In the genomic region with DNA sequence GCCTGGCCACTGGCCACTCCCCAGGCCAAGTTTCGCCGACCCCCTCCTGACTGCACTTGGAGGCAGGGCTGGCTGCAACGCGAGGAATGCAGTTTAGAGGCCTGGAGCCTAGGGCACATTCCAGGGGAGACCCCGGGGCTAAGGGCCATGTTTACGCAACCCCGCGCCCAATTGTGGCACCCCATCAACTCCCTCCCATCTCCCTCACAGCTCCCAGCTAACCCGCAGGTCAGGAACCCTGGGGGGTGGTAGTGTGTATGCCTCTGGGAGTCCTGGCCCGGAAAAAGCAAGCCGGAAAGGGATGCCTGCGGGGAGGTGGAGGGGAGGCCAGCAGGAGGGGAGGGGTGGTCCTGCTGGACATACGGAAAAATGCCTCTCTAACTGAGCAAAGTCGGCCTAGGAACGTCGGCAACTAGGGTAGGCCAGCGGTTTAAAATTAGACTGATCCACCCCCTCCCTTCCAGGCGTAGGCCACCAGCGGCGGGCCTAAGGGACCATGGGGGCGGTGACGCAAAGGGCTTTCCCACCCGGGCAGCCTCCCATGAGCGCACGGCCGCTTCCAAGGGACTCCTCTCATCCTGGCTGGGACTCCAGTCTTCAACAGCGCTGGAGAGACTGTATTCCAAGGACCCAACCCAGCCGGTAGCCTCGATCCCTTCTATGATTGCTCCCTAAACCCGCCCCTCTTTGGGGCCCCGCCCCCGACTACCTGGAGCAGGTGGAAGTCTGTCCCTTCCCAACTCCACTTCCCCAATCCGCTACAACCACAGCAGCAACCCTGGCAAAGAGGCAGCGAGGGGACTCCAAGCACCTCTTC, we compare ENCODE assay signal across 8 mouse cellular contexts. TPM values are rescaled to one million over a fixed set of nuclear protein-coding genes. Genes with fewer than 3 reads are reported as not detected.
DNase-seq lines count a peak whose midpoint lies in the region; ATAC-seq and TF ChIP-seq lines count a peak whose summit lies in the region.

No protein-coding gene starts in this region.

- intact Hi-C loops in gastrocnemius, postnatal 36 days (cut with DNase I), result no loop called here

- WGBS in intestine, embryonic 16.5 days, result 1% methylated on average over 34 of the region's 34 CpGs
- 9% methylated on average over 34 of the region's 34 CpGs for WGBS in liver, embryonic 14.5 days (ENCODE audit: insufficient replicate concordance)
- WGBS in neural tube, embryonic 11.5 days, result under 1% methylated on average over 34 of the region's 34 CpGs

- no peaks in the 10 kb centered on the region for H3K36me3 ChIP-seq in intestine, embryonic 16.5 days (ENCODE audit: control insufficient read depth, insufficient read depth, low read length)
- H3K36me3 ChIP-seq in liver, embryonic 14.5 days (replicated peaks; ENCODE audit: control insufficient read depth, insufficient read depth, low read depth), result no peaks in the 10 kb centered on the region
- H3K36me3 ChIP-seq in neural tube, embryonic 11.5 days (ENCODE audit: control insufficient read depth, insufficient read depth, low read length), result no peaks in the 10 kb centered on the region

- TF ChIP-seq POLR2A in cortical plate, adult 2 months (IDR thresholded peaks at IDR 0.05; ENCODE audit: extremely low read depth, insufficient read depth, low read length), result no peak

- TF ChIP-seq CTCF in cortical plate, adult 2 months (IDR thresholded peaks at IDR 0.05; ENCODE audit: extremely low read depth, insufficient read depth, low read length), result no peak
- no peak for TF ChIP-seq CTCF in liver, embryonic 14.5 days (IDR thresholded peaks at IDR 0.05; ENCODE audit: low read depth)

- H3K27ac ChIP-seq in cortical plate, adult 2 months (ENCODE audit: insufficient read depth, low read length), result no peak overlapping the region
- H3K27ac ChIP-seq in intestine, embryonic 16.5 days (ENCODE audit: low read length), result peak overlapping the region; percentile 84
- H3K27ac ChIP-seq in liver, embryonic 14.5 days, result no peak overlapping the region
- H3K27ac ChIP-seq in neural tube, embryonic 11.5 days (ENCODE audit: low read depth, low read length), result 0 out of 2 replicates have a peak overlapping the region, but pooled peaks have one; percentile 46

- peak; percentile 58 for ATAC-seq in intestine, embryonic 16.5 days
- ATAC-seq in liver, embryonic 14.5 days (ENCODE audit: insufficient read depth), result 0 out of 2 replicates have a peak, but pooled peaks have one; percentile 4
- peak; percentile 14 for ATAC-seq in neural tube, embryonic 11.5 days (ENCODE audit: insufficient read depth, low FRiP score, low TSS enrichment)

- H3K4me3 ChIP-seq in cortical plate, adult 2 months (ENCODE audit: insufficient read depth, low read length), result peak overlapping the region; percentile 61
- peak overlapping the region; percentile 72 for H3K4me3 ChIP-seq in intestine, embryonic 16.5 days (ENCODE audit: low read length)
- peak overlapping the region; percentile 57 to 61 for H3K4me3 ChIP-seq in liver, embryonic 14.5 days (ENCODE audit: insufficient read depth in 1 of 2, low read depth in 2 of 2, low read length in 2 of 2)
- H3K4me3 ChIP-seq in neural tube, embryonic 11.5 days (ENCODE audit: low read depth, low read length), result peak overlapping the region; percentile 60

- H3K9me3 ChIP-seq in intestine, embryonic 16.5 days (ENCODE audit: control insufficient read depth, low read length), result no peaks in the 10 kb centered on the region
- no peaks in the 10 kb centered on the region for H3K9me3 ChIP-seq in liver, embryonic 14.5 days (ENCODE audit: control insufficient read depth, low read length)
- H3K9me3 ChIP-seq in neural tube, embryonic 11.5 days (ENCODE audit: control insufficient read depth, low read length), result no peaks in the 10 kb centered on the region

- H3K4me2 ChIP-seq in intestine, embryonic 16.5 days (ENCODE audit: low read depth, low read length), result peak overlapping the region; percentile 97
- peak overlapping the region; percentile 88 for H3K4me2 ChIP-seq in liver, embryonic 14.5 days (ENCODE audit: low read depth)
- peak overlapping the region; percentile 97 for H3K4me2 ChIP-seq in neural tube, embryonic 11.5 days (ENCODE audit: low read depth)

- peaks cover 12% of the 10 kb centered on the region; the same call in 1 of the 2 replicates for H3K27me3 ChIP-seq in intestine, embryonic 16.5 days (replicated peaks; ENCODE audit: control insufficient read depth, insufficient read depth, low read length)
- H3K27me3 ChIP-seq in liver, embryonic 14.5 days (ENCODE audit: control insufficient read depth, insufficient read depth, low read length), result peaks cover 51% of the 10 kb centered on the region
- H3K27me3 ChIP-seq in neural tube, embryonic 11.5 days (ENCODE audit: control insufficient read depth, insufficient read depth, low read length), result 0 out of 2 replicates have a peak, but pooled peaks cover 2% of the 10 kb centered on the region

- H3K9ac ChIP-seq in intestine, embryonic 16.5 days (ENCODE audit: low read depth, low read length), result peak overlapping the region; percentile 80
- H3K9ac ChIP-seq in liver, embryonic 14.5 days (replicated peaks), result peak overlapping the region; percentile 61
- peak overlapping the region; percentile 55 for H3K9ac ChIP-seq in neural tube, embryonic 11.5 days (ENCODE audit: low read length)

- DNase-seq in right cerebral cortex, adult 2 months (ENCODE audit: low spot score in 2 of 2), result peak; percentile 38 to 56
- no peak for DNase-seq in right cerebral cortex, postnatal 14 days
- DNase-seq in gastrocnemius, postnatal 36 days, result peak; percentile 75 to 76
- DNase-seq in liver, embryonic 14.5 days (ENCODE audit: low read depth in 3 of 3, low spot score in 3 of 3), result no peak
- peak; percentile 41 for DNase-seq in neural tube, embryonic 11.5 days (ENCODE audit: low spot score)
- no peak for DNase-seq in layer of hippocampus, adult 8-10 months (ENCODE audit: low spot score in 2 of 2)

- H3K4me1 ChIP-seq in cortical plate, adult 2 months (ENCODE audit: control insufficient read depth, insufficient read depth, low read length), result no peaks in the 10 kb centered on the region
- H3K4me1 ChIP-seq in intestine, embryonic 16.5 days (ENCODE audit: control insufficient read depth, insufficient read depth, low read length), result peaks cover 44% of the 10 kb centered on the region
- peaks cover 9 to 10% of the 10 kb centered on the region in 2 experiments for H3K4me1 ChIP-seq in liver, embryonic 14.5 days (replicated peaks; ENCODE audit: control insufficient read depth in 2 of 2, insufficient read depth in 2 of 2, low read length in 1 of 2)
- H3K4me1 ChIP-seq in neural tube, embryonic 11.5 days (ENCODE audit: control insufficient read depth, insufficient read depth, low read length), result peaks cover 21% of the 10 kb centered on the region; the same call in 1 of the 2 replicates

- no peak for TF ChIP-seq EP300 in liver, embryonic 14.5 days (IDR thresholded peaks at IDR 0.05; ENCODE audit: low read depth)

RNA-seq across cellular contexts. Expression of a gene that starts 0.9 kb away (rescaled TPM):
- 3.4 and 3.5 TPM in 2 replicates for polyA plus RNA-seq in cortical plate, adult 2 months (2012; rRNA removed)
- 10 to 100 TPM; 22.0 to 32.0 TPM for total RNA-seq in gastrocnemius, postnatal 36 days (2021)
- polyA plus RNA-seq in intestine, embryonic 16.5 days (2015; fragmentation: Nextera tagmentation; extraction: Ambion mirVana), result 1.4 and 1.8 TPM in 2 replicates
- 3.4 and 4.4 TPM in 2 replicates for polyA plus RNA-seq in liver, embryonic 14.5 days (2012; rRNA removed)
- polyA plus RNA-seq in liver, embryonic 14.5 days (2014; fragmentation: Nextera tagmentation; extraction: Ambion mirVana), result 0.42 and 0.82 TPM in 2 replicates
- polyA plus RNA-seq in neural tube, embryonic 11.5 days (2014; fragmentation: Nextera tagmentation; extraction: Ambion mirVana), result 1.8 and 1.9 TPM in 2 replicates
- 1 to 10 TPM; 2.4 to 6.3 (median 5.2) TPM for total RNA-seq in layer of hippocampus, adult 8-10 months (2022)

RNA-seq across cellular contexts. Expression of a gene that starts 1.8 kb away (rescaled TPM):
- 33.7 and 33.8 TPM in 2 replicates for polyA plus RNA-seq in cortical plate, adult 2 months (2012; rRNA removed)
- total RNA-seq in gastrocnemius, postnatal 36 days (2021), result under 1 TPM; 0.59 to 0.91 TPM
- polyA plus RNA-seq in intestine, embryonic 16.5 days (2015; fragmentation: Nextera tagmentation; extraction: Ambion mirVana), result 0.93 and 1.1 TPM in 2 replicates
- 0.87 and 0.90 TPM in 2 replicates for polyA plus RNA-seq in liver, embryonic 14.5 days (2012; rRNA removed)
- polyA plus RNA-seq in liver, embryonic 14.5 days (2014; fragmentation: Nextera tagmentation; extraction: Ambion mirVana), result 0.08 and 0.14 TPM in 2 replicates
- polyA plus RNA-seq in neural tube, embryonic 11.5 days (2014; fragmentation: Nextera tagmentation; extraction: Ambion mirVana), result 4.1 TPM in 2 replicates
- 10 to 100 TPM; 13.9 to 15.4 (median 14.4) TPM for total RNA-seq in layer of hippocampus, adult 8-10 months (2022)

RNA-seq across cellular contexts. Expression of a gene that starts 20.7 kb away (rescaled TPM):
- 71.5 and 78.1 TPM in 2 replicates for polyA plus RNA-seq in cortical plate, adult 2 months (2012; rRNA removed)
- 10 to 100 TPM; 18.5 to 20.1 TPM for total RNA-seq in gastrocnemius, postnatal 36 days (2021)
- 141 and 142 TPM in 2 replicates for polyA plus RNA-seq in intestine, embryonic 16.5 days (2015; fragmentation: Nextera tagmentation; extraction: Ambion mirVana)
- polyA plus RNA-seq in liver, embryonic 14.5 days (2012; rRNA removed), result 59.1 and 66.5 TPM in 2 replicates
- polyA plus RNA-seq in liver, embryonic 14.5 days (2014; fragmentation: Nextera tagmentation; extraction: Ambion mirVana), result 103 and 107 TPM in 2 replicates
- polyA plus RNA-seq in neural tube, embryonic 11.5 days (2014; fragmentation: Nextera tagmentation; extraction: Ambion mirVana), result 111 TPM in 2 replicates
- total RNA-seq in layer of hippocampus, adult 8-10 months (2022), result 10 to 100 TPM; 40.2 to 47.2 (median 43.3) TPM

RNA-seq across cellular contexts. Expression of a gene that starts 20.7 kb away (rescaled TPM):
- polyA plus RNA-seq in cortical plate, adult 2 months (2012; rRNA removed), result 3.7 and 4.3 TPM in 2 replicates
- 1 to 10 TPM in 1 of 2 experiments, under 1 TPM in 1; 0.99 to 1.1 TPM for total RNA-seq in gastrocnemius, postnatal 36 days (2021)
- polyA plus RNA-seq in intestine, embryonic 16.5 days (2015; fragmentation: Nextera tagmentation; extraction: Ambion mirVana), result 1.5 and 1.8 TPM in 2 replicates
- polyA plus RNA-seq in liver, embryonic 14.5 days (2012; rRNA removed), result 10.4 and 12.1 TPM in 2 replicates
- 9.1 and 11.4 TPM in 2 replicates for polyA plus RNA-seq in liver, embryonic 14.5 days (2014; fragmentation: Nextera tagmentation; extraction: Ambion mirVana)
- polyA plus RNA-seq in neural tube, embryonic 11.5 days (2014; fragmentation: Nextera tagmentation; extraction: Ambion mirVana), result 1.3 and 1.4 TPM in 2 replicates
- total RNA-seq in layer of hippocampus, adult 8-10 months (2022), result 10 to 100 TPM in 1 of 4 experiments, 1 to 10 TPM in 3; 6.7 to 10.1 (median 8.7) TPM

RNA-seq across cellular contexts. Expression of a gene that starts 26.3 kb away (rescaled TPM):
- 3.0 and 3.2 TPM in 2 replicates for polyA plus RNA-seq in cortical plate, adult 2 months (2012; rRNA removed)
- total RNA-seq in gastrocnemius, postnatal 36 days (2021), result under 1 TPM in 1 of 2 experiments, not detected in 1; 0.07 TPM
- 0.06 and 0.15 TPM in 2 replicates for polyA plus RNA-seq in intestine, embryonic 16.5 days (2015; fragmentation: Nextera tagmentation; extraction: Ambion mirVana)
- polyA plus RNA-seq in liver, embryonic 14.5 days (2012; rRNA removed), result 0.08 TPM in 2 replicates
- 0.06 TPM in 2 replicates for polyA plus RNA-seq in liver, embryonic 14.5 days (2014; fragmentation: Nextera tagmentation; extraction: Ambion mirVana)
- 0.54 and 0.89 TPM in 2 replicates for polyA plus RNA-seq in neural tube, embryonic 11.5 days (2014; fragmentation: Nextera tagmentation; extraction: Ambion mirVana)
- total RNA-seq in layer of hippocampus, adult 8-10 months (2022), result 1 to 10 TPM in 2 of 4 experiments, under 1 TPM in 2; 0.70 to 1.8 (median 0.95) TPM

Comparison
In these comparisons a context has a peak if more than half of its experiments do, and no peak if none do; other contexts are left out.
1. DNase-seq: peak in right cerebral cortex, adult 2 months (2 of 2), gastrocnemius, postnatal 36 days (2 of 2) and neural tube, embryonic 11.5 days (single experiment); none in right cerebral cortex, postnatal 14 days (single experiment), liver, embryonic 14.5 days (0 of 3) and layer of hippocampus, adult 8-10 months (0 of 2).
2. H3K27ac ChIP-seq: peak in intestine, embryonic 16.5 days (single experiment) and neural tube, embryonic 11.5 days (single experiment); none in cortical plate, adult 2 months (single experiment) and liver, embryonic 14.5 days (single experiment).
3. ATAC-seq: peak in every context shown above with its lines; median percentile 58 in intestine, embryonic 16.5 days; 14 in neural tube, embryonic 11.5 days; 4 in liver, embryonic 14.5 days.
4. Peak in every context shown above with its lines, with median percentiles within 50 percentile points of each other: H3K4me3 ChIP-seq, H3K4me2 ChIP-seq and H3K9ac ChIP-seq.